Mouse (Mus musculus): ENCODE results near the gene Rem2. TPM values are rescaled to one million over a fixed set of nuclear protein-coding genes. Genes with fewer than 3 reads are reported as not detected.

Gene Rem2
- total RNA-seq, 1 experiment from 2014 or later: 1.7 TPM

DNA sequence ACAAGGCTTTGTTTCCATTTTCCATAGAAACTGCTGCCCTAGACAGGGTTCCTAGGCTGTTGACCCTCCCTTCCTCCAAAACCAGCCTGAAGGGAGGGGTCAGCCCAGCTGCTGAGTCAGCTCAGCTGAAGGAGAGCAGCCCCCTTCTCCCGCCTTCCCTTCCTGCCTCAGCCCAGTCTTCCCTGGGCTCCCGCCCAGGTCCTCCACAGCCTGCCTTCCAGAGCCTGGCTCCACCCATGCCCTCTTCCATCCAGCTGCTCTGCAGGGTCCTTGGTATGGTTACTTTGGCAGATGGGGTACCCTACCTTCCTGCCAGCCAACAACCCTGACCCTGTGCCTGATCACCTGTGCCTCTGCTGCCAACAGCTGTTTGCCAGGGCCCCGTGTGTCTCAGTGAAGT lies 32.7 kb upstream of the Rem2 start:
- no peak for ATAC-seq (replicated peaks; ENCODE audit: low read depth, poor library complexity, severe bottlenecking)

DNA sequence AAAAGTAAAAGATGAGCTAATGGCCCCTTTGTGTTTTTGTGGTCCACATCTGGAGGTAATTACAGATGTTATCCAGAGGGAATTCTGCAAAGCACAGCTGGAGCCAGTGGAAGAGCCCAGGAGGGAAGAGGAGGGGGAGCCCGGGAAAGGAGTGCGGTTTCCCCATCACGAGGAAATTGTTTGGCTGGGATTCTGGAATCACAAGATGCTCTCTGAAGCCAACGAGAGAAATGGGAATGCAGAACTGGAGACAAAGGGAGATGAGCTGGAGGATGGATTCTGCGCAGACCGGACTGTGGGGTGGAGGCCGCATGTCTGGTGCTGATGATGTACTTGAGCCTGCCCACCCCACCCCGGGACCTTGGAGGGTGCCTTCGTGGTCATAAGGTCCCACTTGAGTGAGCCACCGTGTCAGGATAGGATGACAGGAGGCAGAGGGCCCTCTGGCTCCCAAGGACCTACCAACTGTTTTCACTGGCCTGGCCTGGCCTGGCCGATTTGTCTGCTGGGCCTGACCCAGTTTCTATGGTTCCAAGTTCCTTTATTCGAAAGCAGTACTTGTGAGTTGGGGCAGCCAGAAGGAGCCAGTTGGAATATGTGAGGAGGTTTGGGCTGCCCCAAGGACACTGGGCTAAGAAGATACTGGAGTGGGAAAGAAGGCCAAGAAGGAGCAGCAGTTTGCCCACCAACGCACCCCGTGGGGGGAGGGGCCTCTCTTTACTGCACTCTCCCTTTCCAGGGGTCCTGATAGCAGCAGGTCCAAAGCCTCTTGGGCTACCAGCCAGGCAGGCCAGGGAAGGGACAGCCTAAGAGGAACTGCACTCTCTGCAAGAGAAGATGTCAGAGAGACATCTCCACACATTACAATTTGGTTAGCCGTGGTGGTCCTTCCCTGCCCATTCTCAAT lies 31.9 kb upstream of the Rem2 start:
- ATAC-seq (replicated peaks; ENCODE audit: low read depth, poor library complexity, severe bottlenecking): no peak

GRCm38 (mm10) chr14:54445476-54445875 lies 30.4 kb upstream of the Rem2 start:
- ATAC-seq (replicated peaks; ENCODE audit: low read depth, poor library complexity, severe bottlenecking): no peak

DNA sequence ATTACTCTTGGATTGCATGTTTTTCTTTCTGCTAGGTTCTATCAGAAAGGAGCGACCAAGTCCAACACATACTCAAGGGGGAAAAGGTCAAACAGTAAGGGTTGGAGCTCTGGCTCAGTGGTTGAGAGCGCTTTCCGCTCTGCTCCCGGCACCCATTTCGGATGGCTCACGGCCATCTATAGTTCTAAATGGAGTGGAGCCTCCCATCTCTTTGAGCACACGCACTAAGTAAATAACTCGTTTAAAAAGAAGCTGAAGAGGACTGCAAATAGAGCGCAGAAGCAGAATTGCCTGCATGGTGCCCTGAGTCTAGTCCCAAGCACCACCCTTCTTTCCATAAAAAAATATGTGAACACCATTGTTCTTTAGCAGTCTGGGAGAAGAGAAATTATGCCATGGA lies 22.3 kb upstream of the Rem2 start:
- ATAC-seq (replicated peaks; ENCODE audit: low read depth, poor library complexity, severe bottlenecking): no peak

DNA sequence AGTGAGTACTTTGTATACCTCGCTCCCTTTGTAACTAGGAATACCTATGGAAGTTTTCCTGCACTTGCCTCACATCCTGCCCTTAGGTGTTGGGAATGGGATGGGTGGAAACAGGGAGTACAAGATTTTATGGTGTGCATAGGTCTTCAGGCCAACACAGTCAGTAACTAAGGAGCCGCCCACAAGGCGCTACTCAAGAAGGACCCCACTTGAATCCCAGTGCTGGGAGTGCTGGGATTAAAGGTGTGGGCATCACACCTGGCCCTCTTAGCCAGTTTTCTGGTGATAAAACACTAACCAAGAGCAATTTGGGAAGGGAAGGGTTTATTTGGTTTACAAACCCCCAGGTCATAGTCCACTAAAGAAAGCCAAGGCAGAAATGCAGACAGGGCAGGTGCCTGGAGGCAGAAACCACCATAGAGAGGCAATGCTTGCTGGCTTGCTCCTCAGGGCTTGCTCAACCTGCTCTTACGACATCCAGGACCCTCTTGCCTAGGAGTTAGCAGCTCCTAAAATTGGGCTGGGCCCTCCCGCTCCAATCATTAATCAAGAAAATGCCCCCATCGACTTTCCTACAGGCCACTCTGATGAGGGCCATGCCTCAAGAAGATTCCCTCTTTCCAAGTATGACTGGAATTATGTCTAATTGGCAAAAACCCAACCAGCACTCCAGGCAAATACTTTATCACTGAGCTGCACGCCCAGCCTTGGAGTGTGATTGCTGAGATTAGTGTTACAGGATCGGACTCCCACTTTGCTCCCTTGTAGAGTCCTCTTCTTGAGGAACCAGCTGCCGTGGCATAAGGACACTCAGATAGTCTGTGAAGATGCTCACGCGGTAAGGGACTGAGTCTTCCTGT lies 21.0 kb upstream of the Rem2 start:
- no peak for ATAC-seq (replicated peaks; ENCODE audit: low read depth, poor library complexity, severe bottlenecking)

DNA sequence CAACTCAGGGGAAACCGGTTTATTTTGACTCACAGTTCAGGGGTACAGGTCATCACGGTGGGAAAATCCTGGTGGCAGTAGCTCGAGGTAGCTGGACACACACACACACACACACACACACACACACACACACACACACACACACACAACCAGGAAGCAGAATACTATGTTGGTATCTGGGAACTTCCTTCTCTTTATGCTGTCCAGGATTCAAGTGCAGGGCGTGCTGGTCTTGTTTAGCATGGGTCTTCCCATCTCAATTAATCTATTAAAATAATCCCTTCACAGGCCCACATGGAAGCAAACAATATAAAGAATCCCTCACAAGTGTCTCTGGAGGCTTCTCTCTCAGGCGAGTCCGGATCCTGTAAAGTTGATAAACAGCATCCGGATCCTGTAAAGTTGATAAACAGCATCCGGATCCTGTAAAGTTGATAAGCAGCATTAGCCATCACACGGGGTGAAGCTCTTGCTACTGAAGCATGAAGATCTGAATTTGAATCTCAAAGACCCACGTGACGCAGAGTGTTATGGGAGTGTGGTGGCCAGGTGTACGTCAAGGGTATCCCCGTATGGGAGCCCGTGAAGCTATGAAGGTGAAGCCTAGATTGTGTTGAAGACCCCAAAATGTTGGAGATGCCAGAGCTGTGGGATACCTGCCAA lies 17.9 kb upstream of the Rem2 start:
- ATAC-seq (replicated peaks; ENCODE audit: low read depth, poor library complexity, severe bottlenecking): no peak

DNA sequence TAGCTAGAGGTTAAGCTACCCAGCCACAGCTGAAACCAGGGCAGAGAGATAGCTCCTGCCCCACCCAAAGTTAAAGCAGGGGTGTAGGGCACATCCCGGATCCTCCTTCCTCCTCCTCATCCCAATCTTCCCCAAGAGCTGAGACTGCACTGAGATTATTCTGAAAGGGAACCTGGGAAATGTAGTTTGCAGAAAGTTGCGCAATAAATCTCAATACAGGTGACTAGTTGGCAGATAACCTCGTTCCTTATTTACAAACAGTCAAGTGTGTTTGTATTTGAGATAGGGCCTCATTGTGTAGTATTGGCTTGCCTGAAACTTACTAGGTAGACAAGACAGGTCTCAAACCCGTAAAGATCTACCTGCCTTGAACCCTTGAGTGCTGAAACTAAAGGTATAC lies 13.8 kb upstream of the Rem2 start:
- no peak for ATAC-seq (replicated peaks; ENCODE audit: low read depth, poor library complexity, severe bottlenecking)

- ATAC-seq (replicated peaks; ENCODE audit: low read depth, poor library complexity, severe bottlenecking): peak; percentile 48
These were observed 12.6 kb upstream of the Rem2 start for GRCm38 (mm10) chr14:54463108-54463958.

DNA sequence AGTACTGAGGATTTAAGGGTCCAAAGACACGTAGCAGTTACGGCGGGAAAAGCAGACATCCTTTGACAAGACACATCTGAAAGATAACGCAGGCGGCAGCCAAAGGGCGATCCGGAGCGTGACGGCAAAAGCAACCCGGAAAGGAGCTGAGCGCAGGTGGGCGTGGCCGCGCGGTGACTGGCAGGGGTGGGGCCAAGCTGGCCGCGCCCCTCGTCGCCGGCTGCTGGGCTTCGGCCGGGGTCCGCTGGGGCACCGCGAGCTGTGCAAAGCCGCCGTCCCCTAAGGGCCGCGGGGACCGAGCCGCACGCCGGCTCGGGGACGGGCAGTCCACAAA lies 12.0 kb upstream of the Rem2 start, which contains the start of gene Lrp10:
Gene Lrp10, plus strand, starts transcription at position 179 of the 334 bp plus-strand sequence.
- peak; percentile 83 for ATAC-seq (replicated peaks; ENCODE audit: low read depth, poor library complexity, severe bottlenecking)

DNA sequence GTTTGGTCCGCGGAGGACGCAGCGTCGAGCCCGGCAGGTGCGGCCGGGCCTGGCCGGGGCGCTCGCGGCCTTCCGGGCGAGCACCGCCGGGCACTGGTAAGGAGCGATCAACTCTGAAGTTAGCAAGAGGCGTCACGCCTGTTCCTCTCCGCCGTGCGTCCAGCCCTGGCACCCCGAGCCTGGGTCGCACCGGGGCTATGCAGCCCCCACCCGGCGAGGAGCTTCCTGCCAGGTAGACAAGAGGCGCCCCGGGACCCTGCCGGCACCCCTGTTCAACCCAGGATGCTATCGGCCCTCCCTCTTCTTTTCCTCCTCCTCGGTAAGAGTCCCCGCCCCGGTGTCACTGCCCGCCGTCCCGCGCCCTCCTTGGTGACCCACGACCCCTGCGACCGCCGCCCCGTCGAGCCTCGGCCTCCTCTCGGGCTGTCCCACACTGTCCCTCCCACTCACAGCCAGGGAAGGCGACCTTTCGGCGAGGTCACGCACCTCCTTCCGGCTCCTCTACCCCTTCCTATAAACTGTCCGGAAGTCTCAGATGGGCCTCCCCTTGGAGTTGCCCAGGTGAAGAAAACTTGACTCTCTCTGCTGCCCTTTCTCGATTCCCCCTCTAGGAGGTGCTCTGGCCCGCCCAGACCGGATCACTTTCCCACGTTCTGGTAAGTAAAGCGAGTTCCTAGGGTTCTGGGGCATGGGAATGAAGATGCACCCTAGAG lies 11.5 kb upstream of the Rem2 start:
- ATAC-seq (replicated peaks; ENCODE audit: low read depth, poor library complexity, severe bottlenecking): peak; percentile 77

DNA sequence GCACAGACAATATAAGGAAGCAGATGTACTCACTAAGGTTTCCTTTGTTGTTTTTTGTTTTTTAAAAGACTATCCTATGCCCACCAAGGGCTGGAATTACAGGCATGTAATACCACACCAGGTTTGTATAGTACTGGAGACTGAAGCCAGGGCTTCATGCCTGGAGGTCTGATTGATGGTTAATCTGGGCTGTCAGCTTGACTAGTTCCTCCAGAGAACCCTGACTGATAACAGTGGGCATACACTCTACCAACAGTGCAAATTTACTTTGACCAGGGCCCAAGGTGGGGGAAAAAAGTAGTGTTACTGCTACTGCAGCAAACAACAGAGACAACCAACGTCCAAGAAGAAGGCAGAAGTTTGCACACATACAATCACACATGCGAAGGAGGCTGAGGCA lies 4.4 kb upstream of the Rem2 start:
- ATAC-seq (replicated peaks; ENCODE audit: low read depth, poor library complexity, severe bottlenecking): no peak

GRCm38 (mm10) chr14:54472671-54473070 lies 3.2 kb upstream of the Rem2 start:
- ATAC-seq (replicated peaks; ENCODE audit: low read depth, poor library complexity, severe bottlenecking): no peak

DNA sequence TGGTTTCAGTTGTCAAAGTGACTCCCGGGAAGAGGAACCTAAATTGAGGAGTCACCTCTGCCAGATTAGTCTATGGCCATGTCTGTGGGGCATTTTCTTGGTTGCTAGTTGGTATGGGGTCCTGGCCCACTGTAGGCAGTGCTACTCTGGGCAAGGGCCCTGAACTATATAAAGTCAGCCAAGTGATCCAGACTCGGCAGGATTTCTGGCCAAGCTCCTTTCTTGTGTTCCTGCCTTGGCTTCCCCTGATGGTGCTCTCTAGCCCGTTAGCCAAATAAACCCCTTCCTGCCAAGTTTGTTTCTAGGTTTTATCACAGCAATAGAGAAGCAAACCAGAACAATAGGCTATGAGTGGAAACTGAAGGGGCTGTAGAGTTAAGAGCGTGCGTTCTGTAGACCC lies 1.2 kb upstream of the Rem2 start:
- no peak for ATAC-seq (replicated peaks; ENCODE audit: low read depth, poor library complexity, severe bottlenecking)

DNA sequence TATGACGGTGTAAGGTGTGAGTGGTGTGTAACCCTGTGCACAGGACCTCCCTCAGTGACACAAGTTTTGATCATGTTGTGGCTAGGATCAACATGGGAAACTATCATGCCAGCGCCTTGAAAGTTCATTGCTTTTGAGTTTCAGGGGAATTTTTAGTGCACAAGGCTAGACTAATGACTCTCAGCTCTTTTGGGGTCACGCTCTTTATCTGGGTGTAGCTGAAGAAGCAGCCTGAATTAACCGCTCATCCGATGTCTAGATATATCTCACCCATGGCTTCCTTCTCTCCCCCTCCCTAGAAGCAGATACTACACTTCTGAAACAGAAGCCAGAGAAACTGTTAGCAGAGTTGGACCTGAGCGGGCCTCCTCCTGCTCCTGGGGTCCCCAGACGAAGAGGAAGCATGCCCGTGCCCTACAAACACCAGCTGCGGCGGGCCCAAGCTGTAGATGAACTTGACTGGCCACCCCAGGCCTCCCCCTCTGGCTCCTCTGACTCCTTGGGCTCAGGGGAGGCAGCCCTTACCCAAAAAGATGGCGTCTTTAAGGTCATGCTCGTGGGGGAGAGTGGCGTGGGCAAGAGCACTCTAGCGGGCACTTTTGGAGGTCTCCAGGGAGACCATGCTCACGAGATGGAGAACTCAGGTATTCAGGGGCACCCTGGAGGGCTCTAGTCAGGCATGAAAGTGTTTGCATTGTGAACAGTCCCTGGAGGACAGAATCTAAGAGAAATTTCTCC lies 1.4 kb downstream of the Rem2 start:
- ATAC-seq (replicated peaks; ENCODE audit: low read depth, poor library complexity, severe bottlenecking): no peak

GRCm38 (mm10) chr14:54479451-54479920 lies 3.6 kb downstream of the Rem2 start:
- ATAC-seq (replicated peaks; ENCODE audit: low read depth, poor library complexity, severe bottlenecking): peak; percentile 9

DNA sequence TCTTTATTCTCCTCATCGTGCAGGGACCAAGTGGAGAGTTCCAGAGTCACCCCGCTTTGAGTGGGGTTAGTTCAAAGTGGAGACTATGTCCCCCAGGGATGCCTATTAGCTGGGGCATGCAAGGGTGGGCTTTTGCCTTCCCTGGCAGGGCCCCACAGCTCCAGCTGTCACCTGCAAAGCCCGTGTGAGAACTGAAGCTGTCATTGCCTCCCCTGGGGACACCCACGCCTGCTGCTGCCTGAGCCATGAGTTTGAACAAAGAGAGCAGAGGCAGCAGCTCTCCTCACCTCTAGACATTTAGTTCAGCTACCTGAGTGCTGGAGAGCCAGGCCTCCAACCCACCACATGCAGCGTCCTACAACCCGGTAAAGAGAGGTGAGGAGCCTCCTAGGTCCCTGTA lies 4.8 kb downstream of the Rem2 start:
- ATAC-seq (replicated peaks; ENCODE audit: low read depth, poor library complexity, severe bottlenecking): no peak

DNA sequence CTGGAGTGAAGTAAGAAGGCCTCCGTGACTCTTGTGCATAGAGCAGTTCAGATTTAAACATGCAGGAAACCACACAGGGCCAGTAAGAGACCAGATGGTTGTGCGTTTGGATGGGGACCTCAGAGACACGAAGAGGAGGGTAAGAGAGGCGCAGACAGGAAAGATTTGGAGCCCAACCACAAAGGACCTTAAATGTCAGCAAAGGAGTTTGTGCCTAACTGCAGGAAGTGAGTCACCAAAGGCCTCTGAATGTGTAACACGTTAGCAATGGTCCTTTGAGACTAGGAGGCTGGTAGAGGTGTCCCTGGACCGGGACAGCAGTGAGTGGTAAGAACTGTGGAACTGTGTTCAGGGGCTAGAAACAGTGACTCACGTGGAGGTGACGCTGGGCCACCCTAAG lies 5.5 kb downstream of the Rem2 start:
- peak; percentile 70 for ATAC-seq (replicated peaks; ENCODE audit: low read depth, poor library complexity, severe bottlenecking)

DNA sequence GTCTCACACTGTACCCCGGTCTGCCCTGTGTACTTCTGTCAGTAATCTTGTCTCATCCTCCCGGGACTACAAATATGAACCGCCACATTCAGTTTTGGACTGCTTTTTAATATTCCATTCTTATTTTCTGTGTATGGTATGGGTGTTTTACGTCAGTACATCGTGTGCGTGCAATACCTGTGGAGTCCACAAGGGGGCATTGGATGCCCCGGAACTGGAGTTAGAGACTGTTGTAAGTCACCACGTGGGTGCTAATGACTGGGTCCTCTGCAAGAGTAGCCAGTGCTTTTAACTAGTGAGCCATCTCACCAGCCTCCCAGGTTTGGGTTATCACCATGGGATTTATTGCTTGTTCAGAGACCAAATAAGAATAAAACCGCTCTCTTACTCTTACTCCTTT lies 6.6 kb downstream of the Rem2 start:
- ATAC-seq (replicated peaks; ENCODE audit: low read depth, poor library complexity, severe bottlenecking): peak; percentile 42; the same call in 1 of the 2 replicates

Data from common myeloid progenitor, adult 5-6 weeks (primary cell).